Mouse (Mus musculus) kidney, adult 2 months (tissue): Measurements from ENCODE around the gene Cox16.
"Not testable (repeated sequence)": the region's sequence is repeated elsewhere in the genome, so short reads cannot be mapped to it uniquely, and the experiment has no call there.

Experiments used
- CTCF ChIP-seq: fragments of 200-500 bp; conservative IDR thresholded peaks from 2 replicates; pipeline ENCODE4 v1.5.1; 2011; ENCODE audit warnings: low read depth, mild to moderate bottlenecking, control low read depth, low read length, moderate library complexity, mixed read lengths; ENCODE audit not compliant: insufficient read depth, insufficient read length
- POLR2A ChIP-seq: fragments of 200-500 bp; IDR thresholded peaks from one replicate; pipeline ENCODE4 v1.6.1; 2011; ENCODE audit warnings: low read depth, low read length, control low read depth

DNA sequence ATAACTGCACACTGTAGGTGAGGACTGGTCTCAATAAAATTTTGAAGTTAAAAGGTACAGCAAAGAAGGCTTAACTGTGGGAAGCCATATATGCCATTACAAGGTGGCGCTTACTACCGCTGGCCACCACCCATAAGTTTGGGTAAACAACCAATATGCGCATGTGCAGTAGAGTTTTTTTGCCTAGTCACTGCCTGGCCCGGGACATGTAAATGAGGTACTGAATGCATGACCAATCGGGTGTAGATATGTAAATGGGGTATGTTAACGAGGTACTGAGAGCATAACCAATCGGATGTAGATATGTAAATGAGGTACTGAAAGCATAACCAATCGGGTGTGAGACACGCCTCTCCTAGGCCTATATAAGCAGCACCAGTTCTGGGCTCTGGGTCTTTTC is 12.0 kb upstream of the Cox16 start:
- not testable (repeated sequence) for TF ChIP-seq POLR2A, CTCF
